Mouse (Mus musculus) Patski (cell line): ENCODE measurements at regions not wholly inside any gene's neighbourhood (a gene's known extent, or its start where the extent isn't known, plus 50 kb on each side); places are given as distances from the start of the nearest gene placed in this dataset.

Source experiments
- ATAC-seq: fragments of 100-300 bp; one replicate; pipeline ENCODE4 v1.8.0; 2021
- CTCF ChIA-PET: fragments of 350-600 bp; sonication (Branson Sonifier 250); formaldehyde crosslinking; loops from one replicate; lab custom pipeline; 2022; ENCODE audit warnings: inconsistent platforms; lab: Charles Lee
- POLR2A ChIA-PET: fragments of 350-600 bp; sonication (Branson Sonifier 250); formaldehyde crosslinking; loops from one replicate; lab custom pipeline; 2022; ENCODE audit warnings: antibody characterized with exemption, inconsistent platforms; lab: Charles Lee
- DNase-seq: peaks from one replicate; pipeline ENCODE4 v3.0.0-alpha.2; 2011; ENCODE audit warnings: low read depth, low spot score
- H3K27me3 ChIP-seq: fragments of 371-371 bp; one replicate; pipeline ENCODE4 v1.5.1; 2021
- CTCF ChIP-seq: fragments of 100-300 bp; IDR thresholded peaks from one replicate; pipeline ENCODE4 v1.5.1; 2021
- in situ Hi-C: fragments of 300-500 bp; cut with MboI; formaldehyde crosslinking; loops from 3 replicates; pipeline ENCODE4 v1.11.1; 2018; ENCODE audit warnings: low pct_unique_long_range_greater_than_20kb, mixed read lengths

DNA sequence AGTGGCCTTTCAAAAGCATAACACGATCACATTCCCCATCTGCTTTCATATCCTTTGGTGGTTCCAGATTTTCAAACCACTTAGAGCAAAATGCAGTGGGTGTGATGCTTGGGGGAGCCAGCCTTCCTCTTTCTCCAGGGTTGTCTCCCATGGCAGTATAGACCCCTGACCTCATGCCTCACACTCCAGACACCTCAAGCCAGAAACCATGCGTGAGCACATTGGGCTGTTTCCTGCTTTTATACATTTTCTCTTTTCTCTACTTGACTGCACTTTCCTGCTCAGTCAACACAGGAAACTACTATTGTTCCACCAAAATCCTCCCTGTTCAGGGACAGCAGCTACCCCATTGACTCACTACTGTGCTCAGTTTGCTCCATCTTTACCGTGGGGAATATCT is 253.7 kb downstream of the Efnb2 start:
- no peak for ATAC-seq
- CTCF ChIA-PET: no interaction called here

DNA sequence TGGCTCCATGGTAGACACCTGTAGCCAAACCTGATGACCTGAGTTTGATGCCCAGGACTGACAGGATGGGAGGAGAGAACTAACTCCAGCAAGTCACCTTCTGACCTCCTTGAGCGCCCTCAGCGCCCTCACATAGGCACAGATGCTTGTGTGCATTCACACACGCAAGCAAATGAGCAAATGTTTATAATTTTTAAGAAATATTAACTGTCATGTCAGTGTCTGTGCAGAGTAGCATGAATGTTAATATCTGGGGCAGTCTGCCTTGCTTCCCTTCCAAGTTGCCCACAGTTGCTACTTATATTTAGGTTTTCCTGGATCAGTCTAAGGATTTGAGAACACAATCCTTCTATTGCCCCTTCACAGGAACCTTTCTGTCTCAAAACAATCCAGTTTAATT is 257.6 kb downstream of the Efnb2 start:
- CTCF ChIA-PET: no interaction called here
- H3K27me3 ChIP-seq: no peaks in the 10 kb centered on the region
- DNase-seq: no peak
- POLR2A ChIA-PET: no interaction called here
- no peak for ATAC-seq
- TF ChIP-seq CTCF: no peak
- in situ Hi-C loops: no loop called here

More for the DNA sequence above, 253.7 kb downstream of the Efnb2 start:
- POLR2A ChIA-PET: no interaction called here
- no peak for DNase-seq
- H3K27me3 ChIP-seq: no peaks in the 10 kb centered on the region
- TF ChIP-seq CTCF: no peak
- in situ Hi-C loops: no loop called here

DNA sequence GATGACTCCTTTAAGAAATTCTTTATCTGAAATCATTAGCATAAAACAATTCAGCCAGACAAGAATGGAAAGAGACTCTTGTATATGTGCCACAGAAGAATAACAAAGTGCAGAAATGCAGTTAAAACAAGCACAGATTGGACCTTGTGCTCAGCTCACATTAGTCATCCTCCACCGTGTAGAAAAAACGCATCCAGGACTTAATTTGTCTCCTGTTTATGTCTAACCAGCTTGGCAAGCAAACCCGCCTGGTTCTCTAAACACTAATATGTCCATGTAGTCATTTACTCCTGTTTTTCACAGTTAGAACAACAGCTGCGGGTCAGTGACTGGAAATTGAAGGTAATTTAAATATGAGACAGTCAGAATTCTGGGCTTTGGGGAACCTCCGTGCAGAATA is 268.7 kb downstream of the Efnb2 start:
- no peaks in the 10 kb centered on the region for H3K27me3 ChIP-seq
- TF ChIP-seq CTCF: no peak
- ChIA-PET POLR2A (no interaction called here), CTCF (no interaction called here)
- in situ Hi-C loops: no loop called here
- ATAC-seq (peak; percentile 69), DNase-seq (peak; percentile 57)

DNA sequence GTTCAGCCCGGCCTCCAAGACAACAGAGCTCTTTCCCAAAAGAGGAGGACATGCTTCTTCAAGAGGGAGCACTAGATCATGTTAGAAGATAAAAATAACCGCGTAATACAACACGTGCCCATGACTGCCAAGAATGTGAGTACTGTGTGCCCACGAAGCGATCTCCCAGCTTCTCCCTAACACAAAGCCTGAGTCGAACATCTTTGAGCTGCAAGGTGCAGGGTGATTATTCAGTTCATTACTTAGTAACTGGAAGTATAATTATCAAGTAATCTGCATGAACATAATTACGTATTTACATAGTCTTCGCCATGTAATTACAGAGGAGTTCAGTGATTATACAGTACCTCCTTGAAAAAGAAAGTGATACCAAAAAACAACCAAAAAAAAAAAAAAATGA is 269.7 kb downstream of the Efnb2 start:
- in situ Hi-C loops: no loop called here
- CTCF ChIA-PET: no interaction called here
- H3K27me3 ChIP-seq: no peaks in the 10 kb centered on the region
- ATAC-seq (no peak), DNase-seq (no peak)
- POLR2A ChIA-PET: interaction anchor here (0.6 kb wide), 1 partner anchor 140 kb away, joined by 3 read pairs; no protein-coding TSS in a partner anchor
- no peak for TF ChIP-seq CTCF

DNA sequence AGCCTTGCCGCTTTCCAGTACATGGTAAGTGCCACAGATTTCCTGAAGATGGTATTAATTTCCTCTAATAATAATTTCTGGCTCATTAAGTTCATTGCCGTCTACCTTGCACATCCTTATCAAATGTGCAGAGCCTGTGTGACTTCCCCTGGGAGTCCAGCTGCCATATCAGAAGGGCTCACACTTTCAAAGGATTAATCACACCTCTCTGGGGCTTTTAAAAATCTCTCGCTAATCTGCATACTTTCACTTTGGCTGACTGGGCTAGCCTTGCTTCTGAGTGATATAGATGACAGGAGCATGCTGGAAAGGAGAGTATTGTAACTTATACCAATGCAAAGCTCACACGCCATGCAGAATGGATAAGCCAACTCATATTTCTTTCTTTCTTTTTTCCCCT is 282.8 kb downstream of the Efnb2 start:
- ChIA-PET CTCF (no interaction called here), POLR2A (no interaction called here)
- TF ChIP-seq CTCF: no peak
- DNase-seq (no peak), ATAC-seq (no peak)
- in situ Hi-C loops: no loop called here
- H3K27me3 ChIP-seq: no peaks in the 10 kb centered on the region

DNA sequence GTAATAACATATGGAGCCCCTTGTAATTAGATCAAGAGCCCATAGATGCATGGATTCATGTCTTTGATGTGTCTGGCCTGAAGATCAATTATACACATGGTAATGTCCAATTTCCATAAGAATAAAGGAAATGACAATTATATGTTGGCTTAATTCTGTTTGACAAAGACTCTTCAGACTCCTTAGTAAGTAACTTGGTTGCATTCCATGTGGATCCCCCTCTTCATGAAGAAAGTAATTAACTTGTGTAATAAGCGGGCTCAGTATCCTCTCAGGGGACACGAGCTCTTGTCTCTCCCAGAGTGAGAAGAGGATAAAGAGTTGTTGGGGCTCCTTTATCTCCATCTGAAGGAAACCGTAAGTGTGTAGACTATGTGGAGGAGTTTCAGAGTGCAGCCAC is 284.3 kb downstream of the Efnb2 start:
- no peaks in the 10 kb centered on the region for H3K27me3 ChIP-seq
- ChIA-PET CTCF (interaction anchor here (1.0 kb wide), 1 partner anchor 196 kb away, joined by 3 read pairs; no protein-coding TSS in a partner anchor), POLR2A (no interaction called here)
- DNase-seq: no peak
- ATAC-seq: no peak
- in situ Hi-C loops: no loop called here
- TF ChIP-seq CTCF: no peak

DNA sequence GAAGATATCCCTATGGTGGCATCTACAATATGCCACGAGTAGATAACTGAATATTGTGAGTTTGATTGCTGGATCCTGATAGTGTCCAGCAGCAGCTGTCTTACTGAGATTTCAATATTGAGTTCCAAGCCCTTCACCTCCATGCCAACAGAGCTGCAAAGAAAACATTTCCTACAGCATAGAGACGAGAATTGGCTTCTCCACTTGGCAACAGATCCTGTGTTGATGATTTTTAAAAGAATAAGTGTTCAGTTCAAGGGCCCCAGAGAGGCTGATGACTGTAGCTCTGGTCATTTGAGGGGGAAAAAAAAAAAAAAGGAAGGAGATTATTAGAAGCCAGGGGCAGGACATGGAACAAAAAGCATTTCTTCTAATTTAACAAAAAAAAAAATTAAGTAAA is 284.7 kb downstream of the Efnb2 start:
- no peak for DNase-seq
- no peak for TF ChIP-seq CTCF
- ChIA-PET CTCF (interaction anchor here (1.0 kb wide), 1 partner anchor 196 kb away, joined by 3 read pairs; no protein-coding TSS in a partner anchor), POLR2A (no interaction called here)
- in situ Hi-C loops: no loop called here
- no peak for ATAC-seq
- H3K27me3 ChIP-seq: no peaks in the 10 kb centered on the region

DNA sequence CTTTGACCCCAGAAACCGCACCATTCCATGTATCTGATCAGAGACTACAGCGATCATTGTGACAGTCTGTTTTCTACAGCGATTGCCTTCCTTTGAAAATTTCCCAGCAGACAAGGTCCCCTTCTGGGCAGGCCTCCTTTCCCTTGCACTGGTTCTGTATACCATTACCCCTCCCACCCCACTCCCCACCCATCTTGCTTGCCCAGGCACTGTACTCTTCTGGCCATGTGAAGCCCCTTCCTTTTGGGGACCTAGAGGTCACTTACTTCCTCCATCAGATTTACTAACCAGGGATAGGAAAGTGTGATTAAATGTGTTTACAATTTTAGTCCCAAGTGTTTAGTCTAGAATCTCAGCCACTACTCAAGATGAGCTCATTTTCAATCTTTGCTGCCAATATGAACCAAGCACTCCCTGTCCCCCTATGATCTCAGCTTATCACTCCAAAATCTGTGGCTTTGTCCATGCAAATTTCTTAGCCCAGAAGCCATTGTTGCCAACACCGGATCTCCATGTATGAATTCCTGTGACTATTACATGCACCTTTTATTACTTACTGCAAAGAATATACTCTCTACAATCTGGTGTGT is 293.7 kb downstream of the Efnb2 start:
- ChIA-PET POLR2A (no interaction called here), CTCF (no interaction called here)
- TF ChIP-seq CTCF: no peak
- ATAC-seq (no peak), DNase-seq (no peak)
- in situ Hi-C loops: no loop called here
- no peaks in the 10 kb centered on the region for H3K27me3 ChIP-seq

DNA sequence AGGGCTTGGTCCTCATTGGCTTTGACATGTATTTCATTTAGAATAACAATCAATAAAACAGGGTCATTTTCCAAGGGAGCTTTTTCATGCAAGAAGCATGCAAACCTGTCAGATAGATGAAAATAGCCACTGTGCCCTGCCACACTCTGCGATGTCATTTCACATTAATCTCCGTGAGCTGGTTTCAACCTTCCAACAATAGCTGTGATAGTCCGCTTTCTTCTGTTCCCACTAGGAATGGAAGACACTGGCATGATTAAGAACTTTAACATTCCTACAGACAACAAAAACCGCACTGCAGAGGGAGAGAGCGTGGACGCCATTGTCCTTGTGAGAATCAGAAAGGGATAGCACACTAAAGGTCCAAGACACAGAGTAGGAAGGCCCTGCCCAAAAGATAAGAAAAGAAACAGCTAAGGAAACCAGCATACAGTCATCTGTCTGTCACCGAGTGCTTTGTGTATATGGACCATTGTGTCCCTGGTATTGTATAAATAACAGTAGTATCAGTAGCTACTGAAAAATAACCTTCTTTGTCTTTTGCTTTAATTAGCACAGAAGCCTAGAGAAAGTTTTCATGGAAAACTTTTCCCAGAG is 299.0 kb downstream of the Efnb2 start:
- ChIA-PET POLR2A (no interaction called here), CTCF (no interaction called here)
- no peak for TF ChIP-seq CTCF
- DNase-seq (no peak), ATAC-seq (no peak)
- in situ Hi-C loops: no loop called here
- no peaks in the 10 kb centered on the region for H3K27me3 ChIP-seq

DNA sequence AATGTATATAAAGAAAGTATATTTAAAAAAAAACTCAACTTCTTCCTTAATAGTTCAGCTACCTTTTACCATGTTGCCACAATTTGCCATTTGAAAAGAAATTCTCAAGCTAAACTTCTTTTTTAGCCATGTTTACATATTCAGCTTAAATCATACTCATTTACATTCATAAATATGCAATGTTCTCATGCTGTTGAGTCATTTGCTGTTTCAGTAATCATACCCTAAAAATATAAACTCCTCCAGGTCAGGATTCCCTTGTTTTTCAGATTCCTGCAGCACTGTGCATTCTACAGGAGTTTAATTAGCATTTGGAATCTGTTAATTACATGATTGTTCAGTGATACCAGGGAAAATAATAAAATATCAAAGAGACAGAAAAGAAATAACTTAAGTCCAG is 300.5 kb downstream of the Efnb2 start:
- POLR2A ChIA-PET: no interaction called here

DNA sequence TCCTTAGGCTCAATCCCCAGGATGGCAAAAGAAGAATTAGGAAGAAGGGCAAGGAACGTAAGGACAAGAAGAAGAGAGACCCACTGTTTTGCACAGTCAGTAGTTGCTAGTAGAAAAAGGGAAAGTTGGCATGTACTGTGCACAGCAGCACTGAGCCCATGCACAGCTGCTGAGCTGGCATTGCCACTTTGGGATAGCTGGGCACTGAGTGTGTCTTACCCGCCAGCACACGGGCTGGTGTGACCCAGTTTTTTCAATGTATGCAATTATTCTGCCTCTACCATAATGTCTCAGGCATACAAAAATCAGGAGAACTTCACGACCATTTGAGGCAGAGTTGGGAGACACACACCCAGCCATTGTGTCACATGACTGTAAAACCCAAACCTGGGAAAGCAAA is 306.1 kb downstream of the Efnb2 start:
- in situ Hi-C loops: no loop called here
- no peak for TF ChIP-seq CTCF
- H3K27me3 ChIP-seq: no peaks in the 10 kb centered on the region
- ChIA-PET CTCF (interaction anchor here (1.2 kb wide), 1 partner anchor 43 kb away, joined by 3 read pairs; no protein-coding TSS in a partner anchor), POLR2A (no interaction called here)
- DNase-seq: no peak
- no peak for ATAC-seq

More for the DNA sequence above, 300.5 kb downstream of the Efnb2 start:
- ATAC-seq (no peak), DNase-seq (no peak)
- in situ Hi-C loops: no loop called here
- TF ChIP-seq CTCF: no peak
- no peaks in the 10 kb centered on the region for H3K27me3 ChIP-seq
- CTCF ChIA-PET: interaction anchor here (0.9 kb wide), 1 partner anchor 23 kb away, joined by 3 read pairs; no protein-coding TSS in a partner anchor
